Mouse (Mus musculus) cerebellum, adult 2 months (tissue): ENCODE measurements around the gene Gpd2.

ENCODE experiments used
- CTCF ChIP-seq: fragments of 200-500 bp; IDR thresholded peaks from 2 replicates; pipeline ENCODE4 v1.5.1; 2011; ENCODE audit warnings: low read depth, mild to moderate bottlenecking, control low read depth, low read length, moderate library complexity, borderline replicate concordance; ENCODE audit not compliant: insufficient read depth
- POLR2A ChIP-seq: fragments of 200-500 bp; IDR thresholded peaks from 2 replicates; pipeline ENCODE4 v1.6.1; 2011; ENCODE audit warnings: low read length, control low read depth, borderline replicate concordance; ENCODE audit not compliant: insufficient read depth

- no peak for TF ChIP-seq CTCF
- no peak for TF ChIP-seq POLR2A
These were observed 46.6 kb upstream of the Gpd2 start for GRCm38 (mm10) chr2:57190884-57191283.
